Mouse (Mus musculus): ENCODE measurements at regions not wholly inside any gene's neighbourhood (a gene's known extent, or its start where the extent isn't known, plus 50 kb on each side); places are given as distances from the start of the nearest gene placed in this dataset.
A peak's percentile ranks its signal among the peaks of the same experiment; 100 is the strongest.

- DNase-seq (ENCODE audit: low spot score in 2 of 2), result no peak
Measured at GRCm38 (mm10) chr16:49573171-49573517, 125.9 kb upstream of the Ift57 start.

- no peak for DNase-seq (ENCODE audit: low spot score in 2 of 2)
Measured at GRCm38 (mm10) chr16:49578976-49579375, 120.1 kb upstream of the Ift57 start.

GRCm38 (mm10) chr16:49580708-49581107, 118.3 kb upstream of the Ift57 start:
- DNase-seq (ENCODE audit: low spot score in 2 of 2), result no peak

GRCm38 (mm10) chr16:49606500-49606899, 92.5 kb upstream of the Ift57 start:
- DNase-seq (ENCODE audit: low spot score in 2 of 2), result peak; percentile 27 to 45

- DNase-seq (ENCODE audit: low spot score in 2 of 2), result no peak
Measured at GRCm38 (mm10) chr16:49614801-49615200, 84.2 kb upstream of the Ift57 start.

- no peak for DNase-seq (ENCODE audit: low spot score in 2 of 2)
Measured at GRCm38 (mm10) chr16:49615342-49616020, 83.6 kb upstream of the Ift57 start.

GRCm38 (mm10) chr16:49616263-49616872, 82.7 kb upstream of the Ift57 start:
- no peak for DNase-seq (ENCODE audit: low spot score in 2 of 2)

GRCm38 (mm10) chr16:49633502-49633901, 65.5 kb upstream of the Ift57 start:
- peak in 1 of 2 experiments; percentile 66 for DNase-seq (ENCODE audit: low spot score in 2 of 2)

DNA sequence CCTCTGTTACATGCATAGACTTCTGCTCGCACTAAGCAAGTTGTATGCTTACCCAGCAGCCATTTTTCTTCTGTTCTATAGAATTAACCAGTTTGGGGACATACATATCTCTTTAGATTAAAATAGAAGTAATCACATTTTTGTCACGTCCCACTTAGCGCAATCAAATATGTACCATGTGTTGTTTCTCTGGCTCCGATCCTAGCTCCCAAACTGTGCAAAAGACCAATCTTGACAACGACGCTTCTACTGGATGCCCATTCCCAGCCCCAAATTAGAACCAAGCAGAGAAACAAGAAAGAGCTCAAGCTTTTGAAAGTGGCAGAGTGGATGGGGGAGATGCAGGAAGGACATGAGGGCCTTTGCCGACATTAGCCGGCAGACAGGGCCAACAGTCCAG, 63.5 kb upstream of the Ift57 start:
- DNase-seq (ENCODE audit: low spot score in 2 of 2), result peak; percentile 62 to 79

DNA sequence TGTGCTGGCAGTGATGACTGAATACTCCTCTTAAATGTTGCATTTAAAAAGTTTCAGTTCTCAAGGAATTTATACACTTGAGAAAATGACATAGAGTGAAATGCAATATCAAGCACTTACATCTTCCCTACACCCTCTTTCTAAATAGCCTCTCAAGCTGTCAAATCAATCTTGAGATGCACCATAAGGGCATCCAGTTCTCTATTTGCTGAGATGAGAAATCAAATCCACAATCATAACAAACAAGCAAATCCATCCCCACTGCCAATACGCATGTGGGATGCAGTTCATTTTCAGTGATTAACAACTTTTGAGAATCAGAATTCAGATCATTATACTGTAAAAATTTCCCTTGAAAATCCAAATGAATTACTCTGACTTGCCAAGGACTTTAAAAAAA, 62.6 kb upstream of the Ift57 start:
- DNase-seq (ENCODE audit: low spot score in 2 of 2), result no peak

- DNase-seq (ENCODE audit: low spot score in 2 of 2), result no peak
Measured at GRCm38 (mm10) chr16:49642696-49643095, 56.3 kb upstream of the Ift57 start.

- no peak for DNase-seq (ENCODE audit: low spot score in 2 of 2)
Measured at GRCm38 (mm10) chr16:49644416-49644815, 54.6 kb upstream of the Ift57 start.

DNA sequence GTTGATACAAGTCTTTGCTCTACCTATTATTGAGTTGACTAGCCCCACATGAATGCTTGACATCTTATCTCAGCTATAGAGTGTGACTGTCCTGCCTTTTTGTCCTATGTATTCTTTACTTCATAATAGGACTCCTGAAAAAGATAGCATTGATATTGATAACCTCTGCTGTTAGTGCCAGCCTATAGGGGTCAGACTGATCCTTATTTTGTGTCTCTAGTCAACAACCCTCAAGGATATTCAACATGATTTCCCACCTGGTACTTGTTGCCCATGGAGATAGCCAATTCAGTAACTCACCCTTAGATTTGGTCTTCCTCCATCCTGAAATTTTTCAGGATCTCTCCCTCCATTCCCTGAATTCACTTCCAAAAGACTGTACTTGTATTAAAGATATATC, 52.6 kb upstream of the Ift57 start:
- DNase-seq (ENCODE audit: low spot score in 2 of 2), result no peak
